In genomic region chr12:41558956-41559735, GRCm38 (mm10) we compare ENCODE assay signal across 10 mouse cellular contexts.
DNase-seq lines count a peak whose midpoint lies in the region; ATAC-seq and TF ChIP-seq lines count a peak whose summit lies in the region.
"Had no signal": no experiment of that assay in that cellular context is flagged by ENCODE, and none has a peak within 500 bp of the region (broad histone marks: within the 10 kb centered on the region; RNA-seq: fewer than 3 reads in every experiment).

No protein-coding gene starts in this region.

- no peaks in the 10 kb centered on the region for H3K27me3 ChIP-seq in CH12.LX (replicated peaks)
- H3K27me3 ChIP-seq in hindbrain, postnatal 0 days (ENCODE audit: insufficient read depth, low read length): no peaks in the 10 kb centered on the region
- peaks cover 7% of the 10 kb centered on the region; the same call in 1 of the 2 replicates for H3K27me3 ChIP-seq in midbrain, embryonic 13.5 days

- peak; percentile 22 for DNase-seq in CH12.LX (ENCODE audit: extremely low read depth)
- peak; percentile 57 for DNase-seq in ES-E14 (ENCODE audit: low read depth, low spot score)
- DNase-seq in hindbrain, postnatal 0 days (ENCODE audit: low spot score): peak; percentile 2
- DNase-seq in right cerebral cortex, postnatal 36 days (ENCODE audit: low spot score in 2 of 2): no peak
- DNase-seq in right cerebral cortex, postnatal 4 days: no peak
- no peak for DNase-seq in ovary, postnatal 14 days (ENCODE audit: low spot score)
- DNase-seq: right cerebral cortex, postnatal 14 days; thymus, adult 18-20 months had no signal

- TF ChIP-seq EP300 in CH12.LX (IDR thresholded peaks at IDR 0.05; ENCODE audit: low read length): no peak

- TF ChIP-seq CTCF in CH12.LX (conservative IDR thresholded peaks at IDR 0.05 in 1 of 2, IDR thresholded peaks at IDR 0.05 in 1 of 2; ENCODE audit: low read depth in 2 of 2, low read length in 2 of 2): no peak
- TF ChIP-seq CTCF in hindbrain, postnatal 0 days (IDR thresholded peaks at IDR 0.05; ENCODE audit: low read depth): no peak

- H3K36me3 ChIP-seq in CH12.LX (replicated peaks in 1 of 2; ENCODE audit: control insufficient read depth in 1 of 2, insufficient read depth in 1 of 2, low read length in 1 of 2): no peaks in the 10 kb centered on the region
- no peaks in the 10 kb centered on the region for H3K36me3 ChIP-seq in ES-E14 (ENCODE audit: control insufficient read depth, insufficient read depth, low read length, poor library complexity, severe bottlenecking)
- H3K36me3 ChIP-seq in hindbrain, postnatal 0 days (ENCODE audit: insufficient read depth, low read length): no peaks in the 10 kb centered on the region
- no peaks in the 10 kb centered on the region for H3K36me3 ChIP-seq in midbrain, embryonic 13.5 days
- H3K36me3 ChIP-seq: G1E had no signal

- TF ChIP-seq RAD21 in CH12.LX (IDR thresholded peaks at IDR 0.05; ENCODE audit: low read depth, low read length): no peak

- no peak for ATAC-seq in hindbrain, postnatal 0 days
- ATAC-seq in midbrain, embryonic 13.5 days: peak; percentile 73

- H3K4me3 ChIP-seq in CH12.LX (replicated peaks in 1 of 3; ENCODE audit: low read depth in 2 of 3, low read length in 2 of 3, poor library complexity in 1 of 3) (no peak overlapping the region), ES-E14 (ENCODE audit: insufficient read depth in 1 of 2, low read depth in 1 of 2, low read length in 2 of 2, poor library complexity in 1 of 2, severe bottlenecking in 1 of 2) (no peak overlapping the region)
- no peak overlapping the region for H3K4me3 ChIP-seq in hindbrain, postnatal 0 days (ENCODE audit: low read length)
- H3K4me3 ChIP-seq in midbrain, embryonic 13.5 days (replicated peaks): no peak overlapping the region

- dilution Hi-C loops in CH12.LX (cut with MboI; ENCODE audit: extremely low pct_ligation_motif_present, extremely low pct_unique_long_range_greater_than_20kb, low sequenced_read_pairs): no loop called here

- in situ Hi-C loops in CH12.LX (cut with MboI; ENCODE audit: low pct_ligation_motif_present, low pct_unique_long_range_greater_than_20kb, low sequenced_read_pairs): no loop called here
- in situ Hi-C loops in ES-E14 (cut with MboI; ENCODE audit: low sequenced_read_pairs in 2 of 2, unreplicated experiment in 2 of 2): no loop called here

- H3K79me2 ChIP-seq in CH12.LX (replicated peaks; ENCODE audit: control insufficient read depth, extremely low read depth, insufficient read depth, poor library complexity, severe bottlenecking): no peaks in the 10 kb centered on the region

- no peak overlapping the region for H3K9ac ChIP-seq in CH12.LX (ENCODE audit: insufficient read depth, low read depth)
- H3K9ac ChIP-seq in ES-E14 (ENCODE audit: insufficient read depth, low read depth, low read length, poor library complexity, severe bottlenecking): no peak overlapping the region
- H3K9ac ChIP-seq in hindbrain, postnatal 0 days (replicated peaks; ENCODE audit: low read length): no peak overlapping the region
- no peak overlapping the region for H3K9ac ChIP-seq in midbrain, embryonic 13.5 days (replicated peaks)

- H3K4me1 ChIP-seq in CH12.LX (ENCODE audit: control insufficient read depth in 1 of 2, insufficient read depth in 2 of 2) (peaks cover 0 to 38% of the 10 kb centered on the region in 2 experiments; a peak in 2 of 4 replicates), ES-E14 (ENCODE audit: control insufficient read depth in 2 of 2, insufficient read depth in 2 of 2, low read length in 2 of 2, poor library complexity in 1 of 2) (peaks cover 7 to 10% of the 10 kb centered on the region in 2 experiments; a peak in 3 of 4 replicates)
- H3K4me1 ChIP-seq in hindbrain, postnatal 0 days (ENCODE audit: insufficient read depth, low read length): no peaks in the 10 kb centered on the region
- peaks cover 18% of the 10 kb centered on the region for H3K4me1 ChIP-seq in midbrain, embryonic 13.5 days (replicated peaks)

- no peak for TF ChIP-seq POLR2A in CH12.LX (IDR thresholded peaks at IDR 0.05; ENCODE audit: low read depth, low read length)

- no peak overlapping the region for H3K4me2 ChIP-seq in CH12.LX (ENCODE audit: insufficient read depth, low read depth, poor library complexity, severe bottlenecking)
- no peak overlapping the region for H3K4me2 ChIP-seq in hindbrain, postnatal 0 days (ENCODE audit: low read depth, low read length)
- no peak overlapping the region for H3K4me2 ChIP-seq in midbrain, embryonic 13.5 days (replicated peaks)

- H3K9me3 ChIP-seq in CH12.LX (replicated peaks; ENCODE audit: low read length) (no peaks in the 10 kb centered on the region), ES-E14 (ENCODE audit: control insufficient read depth, insufficient read depth, low read depth, low read length) (no peaks in the 10 kb centered on the region)
- no peaks in the 10 kb centered on the region for H3K9me3 ChIP-seq in hindbrain, postnatal 0 days (ENCODE audit: low read length)
- H3K9me3 ChIP-seq in midbrain, embryonic 13.5 days: no peaks in the 10 kb centered on the region

- no peak overlapping the region for H3K27ac ChIP-seq in CH12.LX (ENCODE audit: insufficient read depth, low read depth)
- H3K27ac ChIP-seq in ES-E14 (ENCODE audit: insufficient read depth, low read depth, low read length, poor library complexity, severe bottlenecking): peak overlapping the region; percentile 42
- no peak overlapping the region for H3K27ac ChIP-seq in hindbrain, postnatal 0 days
- H3K27ac ChIP-seq in midbrain, embryonic 13.5 days: no peak overlapping the region

- WGBS in hindbrain, postnatal 0 days: 25% methylated on average over 5 of the region's 5 CpGs
- WGBS in midbrain, embryonic 13.5 days: 12% methylated on average over 5 of the region's 5 CpGs

TF ChIP-seq in CH12.LX, 34 proteins besides CTCF, POLR2A, EP300 and RAD21:
- TF ChIP-seq ZC3H11A (IDR thresholded peaks at IDR 0.05; ENCODE audit: low read depth, low read length): no peak
- no peak for TF ChIP-seq MAFK (IDR thresholded peaks at IDR 0.05; ENCODE audit: insufficient replicate concordance, low read length)
- no peak for TF ChIP-seq JUND (conservative IDR thresholded peaks at IDR 0.05; ENCODE audit: low read depth, low read length)
- no peak for TF ChIP-seq TCF12 (IDR thresholded peaks at IDR 0.05; ENCODE audit: low read depth, low read length)
- no peak for TF ChIP-seq E2F4 (IDR thresholded peaks at IDR 0.05; ENCODE audit: insufficient replicate concordance, low read depth, low read length)
- TF ChIP-seq MXI1 (IDR thresholded peaks at IDR 0.05; ENCODE audit: low read depth, low read length): no peak
- TF ChIP-seq ELF1 (IDR thresholded peaks at IDR 0.05; ENCODE audit: low read depth, low read length): no peak
- no peak for TF ChIP-seq MAX (IDR thresholded peaks at IDR 0.05; ENCODE audit: low read length)
- TF ChIP-seq MYC (IDR thresholded peaks at IDR 0.05; ENCODE audit: low read depth, low read length): no peak
- no peak for TF ChIP-seq JUN (IDR thresholded peaks at IDR 0.05; ENCODE audit: insufficient read depth, low read depth, low read length)
- no peak for TF ChIP-seq ZMIZ1 (IDR thresholded peaks at IDR 0.05; ENCODE audit: low read depth, low read length)

TF ChIP-seq in ES-E14, 5 proteins besides CTCF, POLR2A, EP300 and RAD21:
- no peak for TF ChIP-seq MAFK (IDR thresholded peaks at IDR 0.05; ENCODE audit: insufficient read depth, low read depth, low read length)
- no peak for TF ChIP-seq ZNF384 (IDR thresholded peaks at IDR 0.05; ENCODE audit: low read depth, low read length)
- no peak for TF ChIP-seq ZC3H11A (IDR thresholded peaks at IDR 0.05; ENCODE audit: borderline replicate concordance, low read depth, low read length)
- no peak for TF ChIP-seq HCFC1 (IDR thresholded peaks at IDR 0.05; ENCODE audit: borderline replicate concordance, insufficient read depth, low read length)
- TF ChIP-seq CHD2 (IDR thresholded peaks at IDR 0.05; ENCODE audit: low read depth, low read length): peak; percentile 67; the same call in 1 of the 2 replicates
TF ChIP-seq in ES-E14: peak in this region for 1.

Comparison
In these comparisons a context has a peak if more than half of its experiments do, and no peak if none do; other contexts are left out.
1. DNase-seq: peak in CH12.LX (single experiment), ES-E14 (single experiment) and hindbrain, postnatal 0 days (single experiment); none in right cerebral cortex, postnatal 36 days (0 of 2), right cerebral cortex, postnatal 4 days (single experiment) and ovary, postnatal 14 days (single experiment).